Mouse (Mus musculus) myocyte (in vitro differentiated cells): Measurements from ENCODE around the gene Gm4302.
"Not testable (repeated sequence)": the region's sequence is repeated elsewhere in the genome, so short reads cannot be mapped to it uniquely, and the experiment has no call there.

Experiments
- MYOD1 ChIP-seq, 3 experiments: IDR thresholded peaks; one replicate each; pipeline ENCODE4 v1.6.1; 2011; ENCODE audit warnings: control low read depth in 2 of 3, low read depth in 2 of 3, mild to moderate bottlenecking in 2 of 3, moderate library complexity in 1 of 3; ENCODE audit not compliant: insufficient read length in 2 of 3, control insufficient read depth in 1 of 3
- MYOG ChIP-seq, 3 experiments: IDR thresholded peaks; one replicate each; pipeline ENCODE4 v1.6.1; 2011; ENCODE audit warnings: control low read depth in 2 of 3, low read depth in 2 of 3, mild to moderate bottlenecking in 2 of 3; ENCODE audit not compliant: insufficient read length in 2 of 3, control insufficient read depth in 1 of 3, insufficient read depth in 1 of 3
- POLR2A ChIP-seq: IDR thresholded peaks from one replicate; pipeline ENCODE4 v1.6.1; 2011; ENCODE audit warnings: low read depth, mild to moderate bottlenecking, control low read depth, moderate library complexity; ENCODE audit not compliant: insufficient read length
- POLR2AphosphoS2 ChIP-seq: IDR thresholded peaks from one replicate; pipeline ENCODE4 v1.6.1; 2011; ENCODE audit warnings: low read depth, control low read depth; ENCODE audit not compliant: insufficient read length
- TCF12 ChIP-seq: IDR thresholded peaks from one replicate; pipeline ENCODE4 v1.6.1; 2011; ENCODE audit warnings: mild to moderate bottlenecking, control low read depth; ENCODE audit not compliant: poor library complexity, insufficient read depth, severe bottlenecking
- USF1 ChIP-seq: IDR thresholded peaks from one replicate; pipeline ENCODE4 v1.6.1; 2011; ENCODE audit warnings: low read depth, mild to moderate bottlenecking, control low read depth, moderate library complexity

- TF ChIP-seq TCF12; MYOG (IDR thresholded peaks at IDR 0.05; ENCODE audit: control insufficient read depth in 1 of 3, insufficient read depth in 1 of 3, insufficient read length in 2 of 3, low read depth in 2 of 3); USF1; POLR2A; MYOD1 (IDR thresholded peaks at IDR 0.05; ENCODE audit: control insufficient read depth in 1 of 3, insufficient read length in 2 of 3, low read depth in 2 of 3); POLR2AphosphoS2: not testable (repeated sequence)
Observed at GRCm38 (mm10) chr10:100340536-100340935, at the start of gene Gm4302.
